Mouse (Mus musculus) ES-Bruce4 (cell line): ENCODE measurements around the gene Polr2h.

Experiments used
- CTCF ChIP-seq: IDR thresholded peaks from one replicate; pipeline ENCODE4 v1.8.1; 2011; ENCODE audit warnings: low read depth, low read length
- POLR2A ChIP-seq: IDR thresholded peaks from one replicate; pipeline ENCODE4 v1.8.1; 2011; ENCODE audit warnings: low read length; ENCODE audit not compliant: insufficient read depth

DNA sequence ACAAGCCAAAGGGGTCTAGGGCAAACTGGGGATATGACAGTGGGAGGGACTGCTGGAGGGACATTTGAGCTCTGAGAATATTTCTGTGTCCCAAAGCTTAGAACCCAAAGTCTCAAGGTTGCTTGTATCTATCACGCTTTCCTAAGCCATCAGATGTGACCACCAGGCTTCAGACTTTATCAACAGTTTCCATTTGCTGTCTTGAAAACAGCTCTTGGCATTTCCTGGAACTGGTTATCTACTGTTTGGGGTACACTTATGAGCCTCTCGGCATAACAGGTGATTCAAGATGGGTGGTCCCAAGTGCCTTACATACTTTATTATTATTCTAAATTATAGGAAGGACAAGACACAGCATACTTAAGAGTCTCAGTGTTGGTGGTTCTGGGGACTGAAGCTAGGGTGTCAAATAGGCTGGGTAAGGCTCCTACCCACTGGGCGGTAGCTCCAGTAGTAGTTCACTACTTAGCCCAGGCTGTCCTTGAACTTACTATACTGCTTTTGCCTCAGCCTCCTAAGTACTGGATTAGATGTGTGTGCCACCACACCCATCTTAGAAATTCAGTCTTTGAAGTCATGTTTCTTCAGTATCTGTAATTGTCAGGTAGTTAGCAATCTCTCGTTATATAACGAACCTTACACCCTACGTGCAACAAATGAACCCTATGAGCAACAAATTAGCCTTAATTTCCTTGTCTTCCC, 13.6 kb upstream of the Polr2h start:
- TF ChIP-seq CTCF (no peak), POLR2A (no peak)
